Mouse (Mus musculus) testis, adult 2 months (tissue): ENCODE measurements at regions not wholly inside any gene's neighbourhood (a gene's known extent, or its start where the extent isn't known, plus 50 kb on each side); places are given as distances from the start of the nearest gene placed in this dataset.

Experiments used
- CTCF ChIP-seq: fragments of 200-500 bp; IDR thresholded peaks from 2 replicates; pipeline ENCODE4 v1.5.1; 2012; ENCODE audit warnings: low read depth, mild to moderate bottlenecking, inconsistent platforms, low read length, moderate library complexity; ENCODE audit not compliant: control insufficient read depth, insufficient read depth, insufficient replicate concordance
- POLR2A ChIP-seq: fragments of 200-500 bp; IDR thresholded peaks from 2 replicates; pipeline ENCODE4 v1.6.1; 2012; ENCODE audit warnings: low read depth, mild to moderate bottlenecking, inconsistent platforms, low read length, moderate library complexity; ENCODE audit not compliant: control insufficient read depth

- TF ChIP-seq CTCF: no peak
- TF ChIP-seq POLR2A: no peak
These were observed 81.8 kb upstream of the Mrps6 start for GRCm38 (mm10) chr16:91976194-91976805.
